In genomic region chr2:129258475-129259211, GRCm38 (mm10) we compare ENCODE assay signal across 8 mouse cellular contexts. TPM values are rescaled to one million over a fixed set of nuclear protein-coding genes. Genes with fewer than 3 reads are reported as not detected.
DNase-seq lines count a peak whose midpoint lies in the region; ATAC-seq and TF ChIP-seq lines count a peak whose summit lies in the region.

No protein-coding gene starts in this region.

- H3K27me3 ChIP-seq in heart, embryonic 16.5 days (ENCODE audit: control insufficient read depth, insufficient read depth, low read length), result no peaks in the 10 kb centered on the region
- no peaks in the 10 kb centered on the region for H3K27me3 ChIP-seq in liver, embryonic 14.5 days (ENCODE audit: control insufficient read depth, insufficient read depth, low read length)

- peak; percentile 95 for TF ChIP-seq CTCF in liver, embryonic 14.5 days (IDR thresholded peaks at IDR 0.05; ENCODE audit: low read depth)

- H3K9me3 ChIP-seq in heart, embryonic 16.5 days (replicated peaks; ENCODE audit: control insufficient read depth, low read length), result no peaks in the 10 kb centered on the region
- no peaks in the 10 kb centered on the region for H3K9me3 ChIP-seq in liver, embryonic 14.5 days (ENCODE audit: control insufficient read depth, low read length)

- no peaks in the 10 kb centered on the region for H3K36me3 ChIP-seq in heart, embryonic 16.5 days (ENCODE audit: control insufficient read depth, insufficient read depth)
- no peaks in the 10 kb centered on the region for H3K36me3 ChIP-seq in liver, embryonic 14.5 days (replicated peaks; ENCODE audit: control insufficient read depth, insufficient read depth, low read depth)

- H3K9ac ChIP-seq in heart, embryonic 16.5 days (ENCODE audit: low read length), result no peak overlapping the region
- H3K9ac ChIP-seq in liver, embryonic 14.5 days (replicated peaks), result no peak overlapping the region

- 35% methylated on average over 7 of the region's 7 CpGs for WGBS in heart, embryonic 16.5 days
- WGBS in liver, embryonic 14.5 days (ENCODE audit: insufficient replicate concordance), result 37% methylated on average over 7 of the region's 7 CpGs

- H3K27ac ChIP-seq in heart, embryonic 16.5 days (ENCODE audit: low read length), result no peak overlapping the region
- H3K27ac ChIP-seq in liver, embryonic 14.5 days, result no peak overlapping the region

- TF ChIP-seq EP300 in liver, embryonic 14.5 days (IDR thresholded peaks at IDR 0.05; ENCODE audit: low read depth), result peak; percentile 42; the same call in 1 of the 2 replicates

- H3K4me3 ChIP-seq in heart, embryonic 16.5 days (ENCODE audit: low read length), result no peak overlapping the region
- no peak overlapping the region for H3K4me3 ChIP-seq in liver, embryonic 14.5 days (ENCODE audit: insufficient read depth in 1 of 2, low read depth in 2 of 2, low read length in 2 of 2)

- ATAC-seq in heart, embryonic 16.5 days (replicated peaks; ENCODE audit: extremely low read depth, insufficient read depth, low FRiP score), result peak; percentile 24; the same call in 1 of the 2 replicates
- peak; percentile 35 for ATAC-seq in liver, embryonic 14.5 days (ENCODE audit: insufficient read depth)

- H3K4me2 ChIP-seq in heart, embryonic 16.5 days (ENCODE audit: low read depth, low read length), result no peak overlapping the region
- no peak overlapping the region for H3K4me2 ChIP-seq in liver, embryonic 14.5 days (ENCODE audit: low read depth)

- no peaks in the 10 kb centered on the region for H3K4me1 ChIP-seq in heart, embryonic 16.5 days (ENCODE audit: control insufficient read depth, insufficient read depth, low read length)
- peaks cover 7 to 28% of the 10 kb centered on the region in 2 experiments for H3K4me1 ChIP-seq in liver, embryonic 14.5 days (replicated peaks; ENCODE audit: control insufficient read depth in 2 of 2, insufficient read depth in 2 of 2, low read length in 1 of 2)

- peak; percentile 80 for DNase-seq in CD4-positive helper T cell, adult 2 months (ENCODE audit: low read depth, low spot score)
- DNase-seq in adrenal gland, adult 2 months, result peak; percentile 58
- peak; percentile 80 for DNase-seq in embryo, embryonic 9.5 days (ENCODE audit: extremely low spot score)
- DNase-seq in kidney, postnatal 4 days, result peak; percentile 47 to 64
- peak; percentile 71 to 75 (median 73) for DNase-seq in liver, embryonic 14.5 days (ENCODE audit: low read depth in 3 of 3, low spot score in 3 of 3)
- DNase-seq in neural tube, embryonic 10.5 days (ENCODE audit: extremely low spot score, low spot score), result peak; percentile 50
- DNase-seq in testis, postnatal 10 days (ENCODE audit: low spot score), result peak; percentile 65

RNA-seq across cellular contexts. Expression of gene Ckap2l, which starts 38.4 kb away (rescaled TPM):
- 1 to 10 TPM in 1 of 2 experiments, under 1 TPM in 1; 0.97 to 1.7 TPM for total RNA-seq in adrenal gland, adult 2 months (2021)
- polyA plus RNA-seq in adrenal gland, adult 2 months (2012; rRNA removed), result 0.09 and 0.10 TPM in 2 replicates
- 37.7 and 47.8 TPM in 2 replicates for polyA plus RNA-seq in heart, embryonic 16.5 days (2015; fragmentation: Nextera tagmentation; extraction: Ambion mirVana)
- polyA plus RNA-seq in liver, embryonic 14.5 days (2012; rRNA removed), result 7.0 and 11.0 TPM in 2 replicates
- 39.3 and 41.3 TPM in 2 replicates for polyA plus RNA-seq in liver, embryonic 14.5 days (2014; fragmentation: Nextera tagmentation; extraction: Ambion mirVana)

RNA-seq across cellular contexts. Expression of gene Il1a, which starts 51.1 kb away (rescaled TPM):
- not detected for total RNA-seq in adrenal gland, adult 2 months (2021)
- polyA plus RNA-seq in adrenal gland, adult 2 months (2012; rRNA removed), result not detected in 2 replicates
- 0.11 and 0.22 TPM in 2 replicates for polyA plus RNA-seq in heart, embryonic 16.5 days (2015; fragmentation: Nextera tagmentation; extraction: Ambion mirVana)
- polyA plus RNA-seq in liver, embryonic 14.5 days (2012; rRNA removed), result 1.8 and 2.5 TPM in 2 replicates
- polyA plus RNA-seq in liver, embryonic 14.5 days (2014; fragmentation: Nextera tagmentation; extraction: Ambion mirVana), result 3.4 and 4.6 TPM in 2 replicates
